Mouse (Mus musculus) ES-E14 (cell line): ENCODE measurements around the gene Rpgr.

Experiments used
- CHD2 ChIP-seq: IDR thresholded peaks from 2 replicates; pipeline ENCODE4 v1.6.1; 2014; ENCODE audit warnings: mild to moderate bottlenecking, low read depth, low read length, inconsistent platforms
- HCFC1 ChIP-seq: IDR thresholded peaks from 2 replicates; pipeline ENCODE4 v1.6.1; 2012; ENCODE audit warnings: low read length, inconsistent platforms, borderline replicate concordance; ENCODE audit not compliant: insufficient read depth
- ZC3H11A ChIP-seq: IDR thresholded peaks from 2 replicates; pipeline ENCODE4 v1.6.1; 2012; ENCODE audit warnings: low read depth, mild to moderate bottlenecking, inconsistent platforms, low read length, borderline replicate concordance
- ZNF384 ChIP-seq: IDR thresholded peaks from 2 replicates; pipeline ENCODE4 v1.6.1; 2012; ENCODE audit warnings: low read depth, low read length, inconsistent platforms

DNA sequence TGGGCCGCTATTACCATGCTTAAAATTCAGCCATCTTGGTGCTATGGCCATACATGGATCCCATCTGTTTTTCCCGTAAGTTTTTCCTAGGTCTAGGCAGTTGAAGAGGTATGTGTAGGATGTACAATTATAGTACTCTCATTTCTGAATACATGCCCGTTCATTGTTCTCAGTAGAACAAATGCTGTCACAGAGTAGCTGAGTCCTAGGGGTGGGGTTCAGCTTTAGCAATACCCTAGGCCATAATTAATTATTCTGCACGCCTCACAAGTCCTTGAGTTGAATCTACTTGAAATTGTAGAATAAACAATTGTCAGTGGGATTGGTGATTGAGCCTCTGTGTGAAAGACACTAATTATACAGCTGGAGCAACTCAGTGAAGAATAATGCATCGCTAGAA is 41.5 kb upstream of the Rpgr start:
- no peak for TF ChIP-seq ZNF384
- TF ChIP-seq CHD2 = no peak
- no peak for TF ChIP-seq ZC3H11A
- TF ChIP-seq HCFC1 = no peak
